Comparison of ENCODE assay signal across 16 mouse cellular contexts in the genomic region with DNA sequence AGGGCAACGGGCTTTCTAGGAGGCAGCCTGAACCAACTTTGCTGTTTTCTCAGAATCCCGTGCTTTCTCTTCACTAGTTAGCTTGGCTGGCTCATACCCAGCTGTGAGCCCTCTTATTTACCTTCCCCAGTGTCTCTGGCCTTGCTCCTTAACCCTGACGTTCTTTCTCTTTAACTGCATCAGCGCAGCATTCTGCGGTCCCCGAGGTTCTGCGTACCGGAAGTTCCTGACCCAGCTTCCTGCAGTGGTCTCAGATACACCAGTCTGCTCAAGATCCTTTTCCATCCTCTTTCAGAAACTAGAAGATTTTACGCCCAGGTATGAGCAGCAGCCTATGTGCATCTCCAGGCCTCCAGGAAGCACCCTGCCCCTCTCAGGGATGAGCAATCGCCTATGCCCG. TPM values are rescaled to one million over a fixed set of nuclear protein-coding genes. Genes with fewer than 3 reads are reported as not detected.
A peak's percentile ranks its signal among the peaks of the same experiment; 100 is the strongest.
DNase-seq lines count a peak whose midpoint lies in the region; ATAC-seq lines count a peak whose summit lies in the region.
"Had no signal": no experiment of that assay in that cellular context is flagged by ENCODE, and none has a peak within 500 bp of the region (broad histone marks: within the 10 kb centered on the region; RNA-seq: fewer than 3 reads in every experiment).

No protein-coding gene starts in this region.

- DNase-seq in thymus, postnatal 25 days = peak; percentile 15
- no peak for DNase-seq in thymus, adult 18-20 months
- peak; percentile 77 for DNase-seq in T-cell, adult 2 months (ENCODE audit: low spot score)
- no peak for DNase-seq in left cerebral cortex, postnatal 4 days
- no peak for DNase-seq in urinary bladder, postnatal 10 days (ENCODE audit: low spot score)
- DNase-seq in cerebellum, adult 11 months = no peak
- DNase-seq: adrenal gland, postnatal 10 days; cerebellum, adult 8-10 months; cerebellum, postnatal 36 days; gastrocnemius, postnatal 14 days; kidney, postnatal 10 days; liver; lung, postnatal 4 days had no signal

- 0 out of 2 replicates have a peak, but pooled peaks have one; percentile 12 for ATAC-seq in megakaryocyte progenitor cell, adult 5-6 weeks (replicated peaks; ENCODE audit: poor library complexity)
- ATAC-seq: forebrain, embryonic 14.5 days had no signal

- intact Hi-C loops in left cerebral cortex, postnatal 4 days (cut with DNase I) = loop anchor here (2.0 kb wide), 1 partner anchor 166 kb away; no protein-coding TSS in a partner anchor

RNA-seq across cellular contexts. Expression of a gene that starts 48.4 kb away (rescaled TPM):
- total RNA-seq in megakaryocyte progenitor cell, adult 5-6 weeks (2015) = 5.3 and 11.7 TPM in 2 replicates
- 5.9 and 11.3 TPM in 2 replicates for total RNA-seq in megakaryocyte progenitor cell, adult 5-6 weeks (2017)
- total RNA-seq in left cerebral cortex, postnatal 4 days (2021) = under 1 TPM; 0.54 to 0.60 TPM
- total RNA-seq: ES-E14 had no signal

RNA-seq across cellular contexts. Expression of a gene that starts 56.6 kb away (rescaled TPM):
- 9.3 and 12.0 TPM in 2 replicates for total RNA-seq in megakaryocyte progenitor cell, adult 5-6 weeks (2015)
- total RNA-seq in megakaryocyte progenitor cell, adult 5-6 weeks (2017) = 10.4 and 10.6 TPM in 2 replicates
- 1 to 10 TPM; 1.0 to 1.7 TPM for total RNA-seq in left cerebral cortex, postnatal 4 days (2021)

Comparison
In these comparisons a context has a peak if more than half of its experiments do, and no peak if none do; other contexts are left out.
1. DNase-seq: peak in thymus, postnatal 25 days (single experiment) and T-cell, adult 2 months (single experiment); none in thymus, adult 18-20 months (0 of 2), left cerebral cortex, postnatal 4 days (single experiment), urinary bladder, postnatal 10 days (single experiment) and cerebellum, adult 11 months (single experiment).